Mouse (Mus musculus) kidney, embryonic 16.5 days (tissue): ENCODE results near the gene 1600012H06Rik. TPM values are rescaled to one million over a fixed set of nuclear protein-coding genes. Genes with fewer than 3 reads are reported as not detected.
"Not testable (repeated sequence)": the region's sequence is repeated elsewhere in the genome, so short reads cannot be mapped to it uniquely, and the experiment has no call there.

Experiments
- ATAC-seq: fragments of 200-750 bp; cut with Nextera tagmentation; 2 replicates; pipeline ENCODE4 v1.8.0; 2017; ENCODE audit warnings: moderate TSS enrichment; ENCODE audit not compliant: low FRiP score, low TSS enrichment
- H3K27ac ChIP-seq: fragments of 300-500 bp; sonication (generic); 2 replicates; pipeline ENCODE4 v1.5.1; 2014; ENCODE audit warnings: low read length
- H3K27me3 ChIP-seq: fragments of 300-500 bp; sonication (generic); 2 replicates; pipeline ENCODE4 v1.6.1; 2014; ENCODE audit warnings: low read length, control low read depth, mixed read lengths; ENCODE audit not compliant: insufficient read depth
- H3K36me3 ChIP-seq: fragments of 300-500 bp; sonication (generic); 2 replicates; pipeline ENCODE4 v1.6.1; 2014; ENCODE audit warnings: low read length, control low read depth, mixed read lengths; ENCODE audit not compliant: insufficient read depth
- H3K4me1 ChIP-seq: fragments of 300-500 bp; sonication (generic); 2 replicates; pipeline ENCODE4 v1.6.1; 2014; ENCODE audit warnings: low read length, control low read depth, mixed read lengths; ENCODE audit not compliant: insufficient read depth
- H3K4me2 ChIP-seq: fragments of 300-500 bp; sonication (generic); replicated peaks from 2 replicates; pipeline ENCODE4 v1.6.1; 2014; ENCODE audit warnings: low read depth, low read length
- H3K4me3 ChIP-seq: fragments of 300-500 bp; sonication (generic); 2 replicates; pipeline ENCODE4 v1.5.1; 2014; ENCODE audit warnings: mild to moderate bottlenecking, low read length
- H3K9ac ChIP-seq: fragments of 300-500 bp; sonication (generic); replicated peaks from 2 replicates; pipeline ENCODE4 v1.6.1; 2014; ENCODE audit warnings: low read length
- H3K9me3 ChIP-seq: fragments of 300-500 bp; sonication (generic); 2 replicates; pipeline ENCODE4 v1.6.1; 2016; ENCODE audit warnings: low read length, control low read depth
- WGBS: fragments of 180-500 bp; shearing (Covaris S2); extraction: QIAGEN DNeasy Blood & Tissue Kit; methylation state at CpG from one replicate; pipeline ENCODE4 v1.1.7; 2014; 5-methylcytosine and 5-hydroxymethylcytosine counted together
- polyA plus RNA-seq: library from polyadenylated mRNA; unstranded; fragments of >200 nt; fragmentation: Nextera tagmentation; extraction: Ambion mirVana; gene quantifications from 2 replicates; pipeline ENCODE4 v1.2.1, GENCODE M21; 2015

1600012H06Rik gene
- polyA plus RNA-seq, 1 experiment from 2014 or later, result 36.7 TPM

GRCm38 (mm10) chr17:14912420-14912819 is 30.6 kb upstream of the 1600012H06Rik start:
- Histone ChIP-seq H3K36me3 (no peaks in the 10 kb centered on the region), H3K4me3 (no peak overlapping the region), H3K9ac (no peak overlapping the region), H3K4me1 (no peaks in the 10 kb centered on the region), H3K27me3 (no peaks in the 10 kb centered on the region), H3K4me2 (no peak overlapping the region), H3K9me3 (no peaks in the 10 kb centered on the region), H3K27ac (no peak overlapping the region)
- ATAC-seq, result no peak
- 53% methylated on average over 6 of the region's 6 CpGs for WGBS

GRCm38 (mm10) chr17:14912981-14913380 is 30.0 kb upstream of the 1600012H06Rik start:
- WGBS, result 89% methylated on average over 8 of the region's 8 CpGs
- no peak overlapping the region for H3K4me2 ChIP-seq
- H3K9me3 ChIP-seq, result no peaks in the 10 kb centered on the region
- H3K9ac ChIP-seq, result no peak overlapping the region
- H3K27ac ChIP-seq, result no peak overlapping the region
- H3K27me3 ChIP-seq, result no peaks in the 10 kb centered on the region
- no peaks in the 10 kb centered on the region for H3K4me1 ChIP-seq
- no peaks in the 10 kb centered on the region for H3K36me3 ChIP-seq
- ATAC-seq, result no peak
- H3K4me3 ChIP-seq, result no peak overlapping the region

DNA sequence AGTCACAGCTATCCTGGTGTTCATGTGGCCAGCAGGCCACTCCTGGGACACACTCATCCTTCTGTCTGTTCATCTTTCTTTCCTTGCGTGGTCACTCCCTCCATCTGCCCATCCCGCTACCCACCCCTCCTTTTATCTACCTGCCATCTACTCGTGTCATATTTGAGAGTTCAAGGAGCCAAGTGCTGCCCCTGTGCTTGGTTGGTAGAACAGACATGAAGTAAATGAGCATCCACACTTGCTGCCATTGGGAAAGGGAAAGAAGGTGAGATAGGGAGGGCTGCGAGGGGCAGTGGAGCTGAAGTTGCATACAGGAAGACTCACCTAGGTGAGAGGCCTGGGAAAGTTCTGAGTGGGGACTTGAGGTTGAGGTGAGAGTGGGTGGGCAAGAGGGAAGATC is 28.6 kb upstream of the 1600012H06Rik start:
- no peak overlapping the region for H3K9ac ChIP-seq
- H3K4me1 ChIP-seq, result no peaks in the 10 kb centered on the region
- no peaks in the 10 kb centered on the region for H3K36me3 ChIP-seq
- no peak overlapping the region for H3K4me2 ChIP-seq
- H3K27ac ChIP-seq, result no peak overlapping the region
- no peaks in the 10 kb centered on the region for H3K27me3 ChIP-seq
- WGBS, result 94% methylated on average over 4 of the region's 4 CpGs
- ATAC-seq, result no peak
- no peaks in the 10 kb centered on the region for H3K9me3 ChIP-seq
- no peak overlapping the region for H3K4me3 ChIP-seq

DNA sequence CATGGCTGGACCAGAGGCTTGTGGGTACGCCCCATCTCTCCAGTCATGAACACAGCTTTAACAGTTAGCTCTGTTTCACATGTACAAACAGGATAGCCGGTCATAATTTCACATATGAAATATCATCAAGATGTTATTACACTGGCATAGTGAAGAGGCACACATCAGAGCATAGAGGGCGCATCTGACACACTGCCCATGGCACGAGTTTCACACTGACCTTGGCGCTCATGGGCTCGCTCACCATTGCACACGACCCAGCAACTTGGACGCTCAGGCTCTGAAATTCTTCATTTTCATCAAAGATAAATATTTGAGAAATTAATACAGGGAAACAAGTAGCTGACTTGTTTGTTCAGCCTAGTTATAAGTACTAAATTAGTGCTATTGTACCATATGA is 25.1 kb upstream of the 1600012H06Rik start:
- no peak for ATAC-seq
- H3K4me2 ChIP-seq, result no peak overlapping the region
- no peaks in the 10 kb centered on the region for H3K27me3 ChIP-seq
- 86% methylated on average over 8 of the region's 8 CpGs for WGBS
- no peaks in the 10 kb centered on the region for H3K36me3 ChIP-seq
- no peak overlapping the region for H3K9ac ChIP-seq
- H3K27ac ChIP-seq, result no peak overlapping the region
- H3K9me3 ChIP-seq, result no peaks in the 10 kb centered on the region
- no peaks in the 10 kb centered on the region for H3K4me1 ChIP-seq
- H3K4me3 ChIP-seq, result no peak overlapping the region

GRCm38 (mm10) chr17:14921582-14921981 is 21.4 kb upstream of the 1600012H06Rik start:
- Histone ChIP-seq H3K4me2 (no peak overlapping the region), H3K4me1 (no peaks in the 10 kb centered on the region), H3K9ac (no peak overlapping the region), H3K27ac (no peak overlapping the region), H3K4me3 (no peak overlapping the region), H3K27me3 (no peaks in the 10 kb centered on the region), H3K36me3 (no peaks in the 10 kb centered on the region), H3K9me3 (no peaks in the 10 kb centered on the region)
- WGBS, result 38% methylated on average over 6 of the region's 6 CpGs
- no peak for ATAC-seq

DNA sequence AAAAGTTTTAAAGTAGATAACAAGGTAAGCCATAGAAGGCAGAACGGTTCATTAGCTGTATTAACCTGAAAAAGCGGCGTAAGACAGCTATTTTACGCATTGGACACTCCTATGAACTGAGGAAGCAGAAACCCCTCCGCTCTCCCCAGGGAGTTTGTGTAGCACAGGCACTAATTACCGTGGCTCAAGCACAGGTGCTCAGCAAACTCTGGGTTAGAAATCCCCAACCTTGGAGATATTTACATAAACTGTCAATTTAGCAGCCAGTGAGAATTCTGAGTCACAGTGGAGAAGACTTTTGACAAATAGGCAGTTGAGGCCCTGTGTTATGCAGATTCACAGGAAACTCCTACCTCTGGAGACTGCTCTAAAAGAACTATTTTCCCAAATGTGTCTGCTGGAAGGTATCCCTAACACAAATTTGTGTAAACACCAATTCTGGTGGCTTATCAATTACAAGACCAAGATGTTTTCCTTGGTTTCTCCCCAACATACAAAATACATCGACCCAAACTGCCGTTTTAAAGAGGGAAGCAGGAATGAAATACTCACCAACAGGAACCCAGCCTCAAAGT is 15.3 kb upstream of the 1600012H06Rik start:
- H3K4me3 ChIP-seq, result no peak overlapping the region
- H3K4me1 ChIP-seq, result no peaks in the 10 kb centered on the region
- H3K9me3 ChIP-seq, result no peaks in the 10 kb centered on the region
- no peak for ATAC-seq
- no peak overlapping the region for H3K4me2 ChIP-seq
- 80% methylated on average over 8 of the region's 8 CpGs for WGBS
- H3K27ac ChIP-seq, result no peak overlapping the region
- no peak overlapping the region for H3K9ac ChIP-seq
- no peaks in the 10 kb centered on the region for H3K36me3 ChIP-seq
- H3K27me3 ChIP-seq, result no peaks in the 10 kb centered on the region

GRCm38 (mm10) chr17:14928631-14929030 is 14.4 kb upstream of the 1600012H06Rik start:
- H3K9ac ChIP-seq, result no peak overlapping the region
- no peaks in the 10 kb centered on the region for H3K36me3 ChIP-seq
- no peaks in the 10 kb centered on the region for H3K9me3 ChIP-seq
- WGBS, result 68% methylated on average over 5 of the region's 5 CpGs
- no peak overlapping the region for H3K4me2 ChIP-seq
- ATAC-seq, result no peak
- no peaks in the 10 kb centered on the region for H3K4me1 ChIP-seq
- no peak overlapping the region for H3K4me3 ChIP-seq
- H3K27ac ChIP-seq, result no peak overlapping the region
- H3K27me3 ChIP-seq, result no peaks in the 10 kb centered on the region

- ATAC-seq, result no peak
- no peak overlapping the region for H3K9ac ChIP-seq
- H3K36me3 ChIP-seq, result no peaks in the 10 kb centered on the region
- no peaks in the 10 kb centered on the region for H3K9me3 ChIP-seq
- no peak overlapping the region for H3K27ac ChIP-seq
- no peak overlapping the region for H3K4me2 ChIP-seq
- WGBS, result 85% methylated on average over 7 of the region's 7 CpGs
- H3K4me3 ChIP-seq, result no peak overlapping the region
- H3K4me1 ChIP-seq, result no peaks in the 10 kb centered on the region
- no peaks in the 10 kb centered on the region for H3K27me3 ChIP-seq
Measured at GRCm38 (mm10) chr17:14930697-14931096, 12.3 kb upstream of the 1600012H06Rik start.

GRCm38 (mm10) chr17:14931469-14931868 is 11.5 kb upstream of the 1600012H06Rik start:
- no peaks in the 10 kb centered on the region for H3K9me3 ChIP-seq
- no peak overlapping the region for H3K27ac ChIP-seq
- H3K4me3 ChIP-seq, result no peak overlapping the region
- no peaks in the 10 kb centered on the region for H3K27me3 ChIP-seq
- H3K9ac ChIP-seq, result no peak overlapping the region
- no peak for ATAC-seq
- no peaks in the 10 kb centered on the region for H3K36me3 ChIP-seq
- H3K4me1 ChIP-seq, result no peaks in the 10 kb centered on the region
- 82% methylated on average over 5 of the region's 5 CpGs for WGBS
- H3K4me2 ChIP-seq, result no peak overlapping the region

- H3K9me3 ChIP-seq, H3K9ac ChIP-seq, ATAC-seq, H3K4me2 ChIP-seq, H3K4me3 ChIP-seq, H3K27ac ChIP-seq, H3K4me1 ChIP-seq, H3K36me3 ChIP-seq, H3K27me3 ChIP-seq: not testable (repeated sequence)
- 79% methylated on average over 14 of the region's 14 CpGs for WGBS
Measured at GRCm38 (mm10) chr17:14935280-14935679, 7.7 kb upstream of the 1600012H06Rik start.
